Mouse (Mus musculus) left cerebral cortex, postnatal 10 days (tissue): ENCODE results near the gene Tubb3. TPM values are rescaled to one million over a fixed set of nuclear protein-coding genes. Genes with fewer than 3 reads are reported as not detected.
"Not testable (repeated sequence)": the region's sequence is repeated elsewhere in the genome, so short reads cannot be mapped to it uniquely, and the experiment has no call there.

ENCODE experiments used
- DNase-seq, 2 experiments: peaks; one replicate each; pipeline ENCODE4 v3.0.0; 2021 to 2022; ENCODE audit warnings: low spot score in 2 of 2, mixed read lengths in 1 of 2; ENCODE audit errors: extremely low spot score in 1 of 2
- intact Hi-C: fragments of 180-260 bp; cut with DNase I; formaldehyde crosslinking; loops from one replicate; pipeline ENCODE4 v1.15.1; 2025
- total RNA-seq, 2 experiments: library from RNA; stranded (reverse); gene quantifications; 2 replicates each; pipeline ENCODE4 v1.2.3; 2021

The Tubb3 gene
- total RNA-seq, 2 experiments from 2014 or later: 1,287 to 1,390 TPM

- no peak for DNase-seq
- intact Hi-C loops: no loop called here
Observed at GRCm38 (mm10) chr8:123427639-123428275, 16.5 kb downstream of the Tubb3 start.

- intact Hi-C loops: no loop called here
- no peak for DNase-seq
Observed at GRCm38 (mm10) chr8:123428343-123428893, 17.2 kb downstream of the Tubb3 start.

GRCm38 (mm10) chr8:123428939-123429721, 17.9 kb downstream of the Tubb3 start:
- no peak for DNase-seq
- intact Hi-C loops: no loop called here

- intact Hi-C loops, DNase-seq: not testable (repeated sequence)
Observed at GRCm38 (mm10) chr8:123429722-123430013, 18.4 kb downstream of the Tubb3 start.

GRCm38 (mm10) chr8:123430936-123431335, 19.7 kb downstream of the Tubb3 start:
- intact Hi-C loops, DNase-seq: not testable (repeated sequence)

- no peak for DNase-seq
- intact Hi-C loops: no loop called here
Observed at GRCm38 (mm10) chr8:123431616-123432365, 20.6 kb downstream of the Tubb3 start.

GRCm38 (mm10) chr8:123432381-123432780, 21.2 kb downstream of the Tubb3 start:
- intact Hi-C loops: no loop called here
- DNase-seq: no peak

GRCm38 (mm10) chr8:123433241-123433974, 22.2 kb downstream of the Tubb3 start:
- DNase-seq, intact Hi-C loops: not testable (repeated sequence)

GRCm38 (mm10) chr8:123441788-123442187, 30.6 kb downstream of the Tubb3 start:
- intact Hi-C loops: no loop called here
- no peak for DNase-seq

- intact Hi-C loops: no loop called here
- DNase-seq: no peak
Observed at GRCm38 (mm10) chr8:123442351-123442750, 31.1 kb downstream of the Tubb3 start.

- intact Hi-C loops: no loop called here
- peak; percentile 89 to 93 for DNase-seq
Observed at GRCm38 (mm10) chr8:123442871-123443575, 31.8 kb downstream of the Tubb3 start.

GRCm38 (mm10) chr8:123443576-123443921, 32.3 kb downstream of the Tubb3 start:
- DNase-seq: no peak
- intact Hi-C loops: no loop called here

- DNase-seq: no peak
- intact Hi-C loops: no loop called here
Observed at GRCm38 (mm10) chr8:123444131-123444530, 32.9 kb downstream of the Tubb3 start.

GRCm38 (mm10) chr8:123445981-123446380, 34.8 kb downstream of the Tubb3 start:
- intact Hi-C loops: no loop called here
- DNase-seq: no peak

GRCm38 (mm10) chr8:123446799-123447198, 35.6 kb downstream of the Tubb3 start:
- no peak for DNase-seq
- intact Hi-C loops: no loop called here

GRCm38 (mm10) chr8:123450783-123451182, 39.6 kb downstream of the Tubb3 start:
- intact Hi-C loops: no loop called here
- DNase-seq: no peak

GRCm38 (mm10) chr8:123451747-123452146, 40.5 kb downstream of the Tubb3 start:
- DNase-seq, intact Hi-C loops: not testable (repeated sequence)

- intact Hi-C loops: no loop called here
- DNase-seq: no peak
Observed at GRCm38 (mm10) chr8:123452149-123452548, 40.9 kb downstream of the Tubb3 start.
